Mouse (Mus musculus): Measurements from ENCODE around the gene Dazap1. TPM values are rescaled to one million over a fixed set of nuclear protein-coding genes. Genes with fewer than 3 reads are reported as not detected.
A peak's percentile ranks its signal among the peaks of the same experiment; 100 is the strongest.

Dazap1 gene
- total and polyA plus RNA-seq, 3 experiments: 41.0 to 57.9 (median 56.4) TPM

GRCm38 (mm10) chr10:80294788-80295303, 33.6 kb downstream of the Dazap1 start:
- Histone ChIP-seq H3K27me3 (ENCODE audit: control insufficient read depth, insufficient read depth, low read length) (no peaks in the 10 kb centered on the region; the same call in 1 of the 2 replicates), H3K4me3 (no peak overlapping the region), H3K4me1 (ENCODE audit: control insufficient read depth, insufficient read depth, low read length) (peaks cover 7% of the 10 kb centered on the region), H3K27ac (no peak overlapping the region), H3K36me3 (ENCODE audit: control insufficient read depth, insufficient read depth, low read length) (no peaks in the 10 kb centered on the region), H3K9ac (ENCODE audit: low read depth, low read length) (no peak overlapping the region), H3K79me2 (replicated peaks; ENCODE audit: control insufficient read depth, insufficient read depth, low read length) (no peaks in the 10 kb centered on the region)
- TF ChIP-seq EP300 (IDR thresholded peaks at IDR 0.05; ENCODE audit: insufficient read depth, low read depth, low read length) (no peak), CTCF (IDR thresholded peaks at IDR 0.05) (no peak), POLR2A (IDR thresholded peaks at IDR 0.05; ENCODE audit: insufficient read depth, low read depth, low read length) (no peak)
- intact Hi-C loops (cut with DNase I): loop anchor here (1.0 to 10.0 kb wide), 4 partner anchors 25 to 260 kb away; partner anchors contain the start of gene 2310011J03Rik
- WGBS: 58% methylated on average over 7 of the region's 7 CpGs
- DNase-seq: no peak

GRCm38 (mm10) chr10:80295618-80296425, 34.5 kb downstream of the Dazap1 start, which contains the start of gene Apc2:
Gene Apc2 (plus strand): TSS chr10:80295977.
- Histone ChIP-seq H3K79me2 (replicated peaks; ENCODE audit: control insufficient read depth, insufficient read depth, low read length) (no peaks in the 10 kb centered on the region), H3K27me3 (ENCODE audit: control insufficient read depth, insufficient read depth, low read length) (no peaks in the 10 kb centered on the region; the same call in 1 of the 2 replicates), H3K27ac (peak within 1 kb of the TSS; percentile 41), H3K36me3 (ENCODE audit: control insufficient read depth, insufficient read depth, low read length) (no peaks in the 10 kb centered on the region), H3K4me3 (peak within 1 kb of the TSS; percentile 45), H3K4me1 (ENCODE audit: control insufficient read depth, insufficient read depth, low read length) (peaks cover 7% of the 10 kb centered on the region), H3K9ac (ENCODE audit: low read depth, low read length) (peak within 1 kb of the TSS; percentile 51)
- DNase-seq: peak; percentile 81 to 83
- 3% methylated on average over 26 of the region's 26 CpGs for WGBS
- intact Hi-C loops (cut with DNase I): loop anchor here (1.0 to 10.0 kb wide), 4 partner anchors 24 to 259 kb away; partner anchors contain the start of gene 2310011J03Rik
- peak; percentile 88 for TF ChIP-seq CTCF (IDR thresholded peaks at IDR 0.05)
- no peak; the same call in 1 of the 2 replicates for TF ChIP-seq POLR2A (IDR thresholded peaks at IDR 0.05; ENCODE audit: insufficient read depth, low read depth, low read length)
- TF ChIP-seq EP300 (IDR thresholded peaks at IDR 0.05; ENCODE audit: insufficient read depth, low read depth, low read length): peak; percentile 57; the same call in 1 of the 2 replicates

GRCm38 (mm10) chr10:80296824-80297223, 35.5 kb downstream of the Dazap1 start:
- TF ChIP-seq CTCF (IDR thresholded peaks at IDR 0.05) (no peak), POLR2A (IDR thresholded peaks at IDR 0.05; ENCODE audit: insufficient read depth, low read depth, low read length) (no peak), EP300 (IDR thresholded peaks at IDR 0.05; ENCODE audit: insufficient read depth, low read depth, low read length) (no peak)
- Histone ChIP-seq H3K9ac (ENCODE audit: low read depth, low read length) (no peak overlapping the region), H3K79me2 (replicated peaks; ENCODE audit: control insufficient read depth, insufficient read depth, low read length) (no peaks in the 10 kb centered on the region), H3K4me1 (ENCODE audit: control insufficient read depth, insufficient read depth, low read length) (peaks cover 9% of the 10 kb centered on the region), H3K36me3 (ENCODE audit: control insufficient read depth, insufficient read depth, low read length) (no peaks in the 10 kb centered on the region), H3K4me3 (no peak overlapping the region), H3K27ac (no peak overlapping the region), H3K27me3 (ENCODE audit: control insufficient read depth, insufficient read depth, low read length) (no peaks in the 10 kb centered on the region; the same call in 1 of the 2 replicates)
- WGBS: 77% methylated on average over 5 of the region's 5 CpGs
- no peak for DNase-seq
- intact Hi-C loops (cut with DNase I): loop anchor here (10.0 kb wide), 1 partner anchor 258 kb away; no protein-coding TSS in a partner anchor

- Histone ChIP-seq H3K79me2 (replicated peaks; ENCODE audit: control insufficient read depth, insufficient read depth, low read length) (no peaks in the 10 kb centered on the region), H3K9ac (ENCODE audit: low read depth, low read length) (no peak overlapping the region), H3K4me3 (no peak overlapping the region), H3K27ac (no peak overlapping the region), H3K4me1 (ENCODE audit: control insufficient read depth, insufficient read depth, low read length) (peaks cover 10% of the 10 kb centered on the region), H3K36me3 (ENCODE audit: control insufficient read depth, insufficient read depth, low read length) (no peaks in the 10 kb centered on the region), H3K27me3 (ENCODE audit: control insufficient read depth, insufficient read depth, low read length) (no peaks in the 10 kb centered on the region; the same call in 1 of the 2 replicates)
- DNase-seq: no peak
- intact Hi-C loops (cut with DNase I): loop anchor here (10.0 kb wide), 1 partner anchor 257 kb away; no protein-coding TSS in a partner anchor
- 52% methylated on average over 8 of the region's 8 CpGs for WGBS
- TF ChIP-seq EP300 (IDR thresholded peaks at IDR 0.05; ENCODE audit: insufficient read depth, low read depth, low read length): no peak
- no peak for TF ChIP-seq CTCF (IDR thresholded peaks at IDR 0.05)
- TF ChIP-seq POLR2A (IDR thresholded peaks at IDR 0.05; ENCODE audit: insufficient read depth, low read depth, low read length): no peak
Measured at GRCm38 (mm10) chr10:80297526-80298133, 36.3 kb downstream of the Dazap1 start.

- Histone ChIP-seq H3K36me3 (ENCODE audit: control insufficient read depth, insufficient read depth, low read length) (no peaks in the 10 kb centered on the region), H3K27ac (no peak overlapping the region), H3K4me3 (no peak overlapping the region), H3K9ac (ENCODE audit: low read depth, low read length) (no peak overlapping the region), H3K79me2 (replicated peaks; ENCODE audit: control insufficient read depth, insufficient read depth, low read length) (no peaks in the 10 kb centered on the region), H3K27me3 (ENCODE audit: control insufficient read depth, insufficient read depth, low read length) (no peaks in the 10 kb centered on the region; the same call in 1 of the 2 replicates), H3K4me1 (ENCODE audit: control insufficient read depth, insufficient read depth, low read length) (peaks cover 5% of the 10 kb centered on the region)
- intact Hi-C loops (cut with DNase I): loop anchor here (10.0 kb wide), 1 partner anchor 256 kb away; no protein-coding TSS in a partner anchor
- peak; percentile 50 to 54 for DNase-seq
- 10% methylated on average over 26 of the region's 26 CpGs for WGBS
- TF ChIP-seq EP300 (IDR thresholded peaks at IDR 0.05; ENCODE audit: insufficient read depth, low read depth, low read length) (no peak), POLR2A (IDR thresholded peaks at IDR 0.05; ENCODE audit: insufficient read depth, low read depth, low read length) (no peak), CTCF (IDR thresholded peaks at IDR 0.05) (no peak)
Measured at GRCm38 (mm10) chr10:80298571-80299281, 37.4 kb downstream of the Dazap1 start.
